Mouse (Mus musculus) ES-E14 (cell line): ENCODE data around the gene Cd5. TPM values are rescaled to one million over a fixed set of nuclear protein-coding genes. Genes with fewer than 3 reads are reported as not detected.

ENCODE experiments used
- DNase-seq: peaks from one replicate; pipeline ENCODE4 v3.0.0-alpha.2; 2013; ENCODE audit warnings: low read depth, low spot score
- H3K27ac ChIP-seq: 2 replicates; pipeline ENCODE4 v1.5.1; 2012; ENCODE audit warnings: low read depth, mild to moderate bottlenecking, low read length, moderate library complexity, mixed read lengths; ENCODE audit not compliant: poor library complexity, insufficient read depth, severe bottlenecking
- H3K36me3 ChIP-seq: 2 replicates; pipeline ENCODE4 v1.6.1; 2012; ENCODE audit warnings: mild to moderate bottlenecking, low read length, moderate library complexity, mixed read lengths; ENCODE audit not compliant: control insufficient read depth, poor library complexity, insufficient read depth, severe bottlenecking
- H3K4me1 ChIP-seq, 2 experiments: fragments of 150-350 bp in 1 of 2; sonication (generic) in 1 of 2; 2 replicates each; pipeline ENCODE4 v1.6.1; 2012; ENCODE audit warnings: low read length in 2 of 2, mild to moderate bottlenecking in 1 of 2, mixed read lengths in 1 of 2; ENCODE audit not compliant: control insufficient read depth in 2 of 2, insufficient read depth in 2 of 2, poor library complexity in 1 of 2
- H3K4me3 ChIP-seq, 2 experiments: fragments of 150-350 bp in 1 of 2; sonication (generic) in 1 of 2; 2 replicates each; pipeline ENCODE4 v1.5.1; 2012; ENCODE audit warnings: low read length in 2 of 2, low read depth in 1 of 2, mild to moderate bottlenecking in 1 of 2, mixed read lengths in 1 of 2; ENCODE audit not compliant: insufficient read depth in 1 of 2, poor library complexity in 1 of 2, severe bottlenecking in 1 of 2
- H3K9ac ChIP-seq: 2 replicates; pipeline ENCODE4 v1.6.1; 2012; ENCODE audit warnings: low read depth, mild to moderate bottlenecking, low read length, mixed read lengths; ENCODE audit not compliant: poor library complexity, insufficient read depth, severe bottlenecking
- H3K9me3 ChIP-seq: fragments of 150-350 bp; sonication (generic); 2 replicates; pipeline ENCODE4 v1.6.1; 2012; ENCODE audit warnings: low read depth, mild to moderate bottlenecking, low read length; ENCODE audit not compliant: control insufficient read depth, insufficient read depth
- CHD2 ChIP-seq: IDR thresholded peaks from 2 replicates; pipeline ENCODE4 v1.6.1; 2014; ENCODE audit warnings: mild to moderate bottlenecking, low read depth, low read length, inconsistent platforms
- HCFC1 ChIP-seq: IDR thresholded peaks from 2 replicates; pipeline ENCODE4 v1.6.1; 2012; ENCODE audit warnings: low read length, inconsistent platforms, borderline replicate concordance; ENCODE audit not compliant: insufficient read depth
- MAFK ChIP-seq: IDR thresholded peaks from 2 replicates; pipeline ENCODE4 v1.6.1; 2014; ENCODE audit warnings: mild to moderate bottlenecking, low read depth, low read length, inconsistent platforms; ENCODE audit not compliant: insufficient read depth
- ZC3H11A ChIP-seq: IDR thresholded peaks from 2 replicates; pipeline ENCODE4 v1.6.1; 2012; ENCODE audit warnings: low read depth, mild to moderate bottlenecking, inconsistent platforms, low read length, borderline replicate concordance
- ZNF384 ChIP-seq: IDR thresholded peaks from 2 replicates; pipeline ENCODE4 v1.6.1; 2012; ENCODE audit warnings: low read depth, low read length, inconsistent platforms
- in situ Hi-C, 2 experiments: fragments of 600-800 bp; cut with MboI; formaldehyde crosslinking; loops; one replicate each; pipeline ENCODE4 v1.15.1; 2025; ENCODE audit warnings: low sequenced_read_pairs in 2 of 2, inconsistent platforms in 1 of 2; ENCODE audit not compliant: unreplicated experiment in 2 of 2
- total RNA-seq: library from RNA; depleted of rRNA; stranded (reverse); fragments of 300-350 nt; gene quantifications from 2 replicates; pipeline ENCODE4 v1.2.3, GENCODE M21; 2012

Gene Cd5
- total RNA-seq, 1 experiment = not detected

GRCm38 (mm10) chr19:10784061-10784460 lies 45.3 kb upstream of the Cd5 start:
- no peak overlapping the region for H3K4me3 ChIP-seq
- TF ChIP-seq HCFC1 (no peak), ZC3H11A (no peak), MAFK (no peak)
- in situ Hi-C loops = no loop called here
- DNase-seq = no peak
- H3K9ac ChIP-seq = no peak overlapping the region
- H3K4me1 ChIP-seq = peaks cover 2% of the 10 kb centered on the region in 2 experiments; a peak in 2 of 4 replicates
- H3K9me3 ChIP-seq = no peaks in the 10 kb centered on the region
- H3K36me3 ChIP-seq = no peaks in the 10 kb centered on the region
- H3K27ac ChIP-seq = no peak overlapping the region

GRCm38 (mm10) chr19:10783168-10783567 lies 44.4 kb upstream of the Cd5 start:
- TF ChIP-seq CHD2 (no peak), MAFK (no peak), ZC3H11A (no peak), HCFC1 (no peak)
- DNase-seq = no peak
- H3K4me1 ChIP-seq = peaks cover 2% of the 10 kb centered on the region in 2 experiments; a peak in 2 of 4 replicates
- no peak overlapping the region for H3K27ac ChIP-seq
- in situ Hi-C loops = no loop called here
- no peaks in the 10 kb centered on the region for H3K9me3 ChIP-seq
- H3K36me3 ChIP-seq = no peaks in the 10 kb centered on the region
- no peak overlapping the region for H3K4me3 ChIP-seq
- H3K9ac ChIP-seq = no peak overlapping the region

GRCm38 (mm10) chr19:10781641-10782040 lies 42.8 kb upstream of the Cd5 start:
- DNase-seq = no peak
- no peaks in the 10 kb centered on the region for H3K36me3 ChIP-seq
- no peak for TF ChIP-seq ZNF384
- no peak for TF ChIP-seq CHD2
- TF ChIP-seq MAFK = no peak
- TF ChIP-seq HCFC1 = no peak
- TF ChIP-seq ZC3H11A = no peak
- in situ Hi-C loops = no loop called here
- H3K9ac ChIP-seq = no peak overlapping the region
- peaks cover 2% of the 10 kb centered on the region in 2 experiments; a peak in 2 of 4 replicates for H3K4me1 ChIP-seq
- no peak overlapping the region for H3K27ac ChIP-seq
- H3K4me3 ChIP-seq = no peak overlapping the region
- H3K9me3 ChIP-seq = no peaks in the 10 kb centered on the region

DNA sequence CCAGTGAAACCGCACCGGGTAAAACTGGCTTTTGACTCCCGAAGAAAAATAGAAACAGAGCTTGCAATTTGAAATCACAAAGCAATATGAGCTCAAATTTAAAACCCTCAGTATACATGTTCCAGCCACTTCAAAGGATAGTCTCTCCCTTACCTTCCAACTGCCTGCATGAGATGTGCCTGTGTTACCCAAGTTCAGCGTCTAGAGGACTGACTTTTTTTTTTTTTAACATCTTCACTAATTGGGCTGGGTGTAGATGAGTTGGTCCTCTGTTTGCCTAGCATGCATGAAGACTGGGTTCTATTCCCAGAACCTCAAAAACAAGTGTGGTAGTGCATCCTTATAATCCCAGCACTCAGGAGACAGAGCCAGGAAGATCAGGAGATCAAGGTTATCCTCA lies 38.1 kb upstream of the Cd5 start:
- no peaks in the 10 kb centered on the region for H3K36me3 ChIP-seq
- H3K4me3 ChIP-seq = no peak overlapping the region
- in situ Hi-C loops = no loop called here
- DNase-seq = no peak
- no peaks in the 10 kb centered on the region for H3K9me3 ChIP-seq
- H3K4me1 ChIP-seq = no peaks in the 10 kb centered on the region
- H3K27ac ChIP-seq = no peak overlapping the region
- no peak overlapping the region for H3K9ac ChIP-seq
- TF ChIP-seq ZC3H11A (no peak), ZNF384 (no peak), CHD2 (no peak), HCFC1 (no peak), MAFK (no peak)

DNA sequence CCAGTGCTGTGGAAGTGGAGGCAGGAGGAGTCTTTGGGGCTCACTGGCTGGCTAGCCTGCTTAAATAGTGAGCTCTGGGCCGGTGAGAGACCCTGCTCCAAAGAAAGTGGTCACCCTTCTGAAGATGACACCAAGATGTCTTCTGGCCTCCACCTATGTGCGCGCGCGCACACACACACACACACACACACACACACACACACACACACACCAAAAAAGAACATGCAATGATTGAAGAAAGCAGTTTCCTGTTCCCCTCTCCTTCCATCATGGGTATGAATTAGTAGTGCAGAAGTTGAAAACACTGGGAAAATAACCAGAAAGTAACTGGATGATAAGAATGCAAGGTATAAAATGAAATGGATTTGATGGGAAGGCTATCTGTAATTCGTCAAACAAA lies 35.3 kb upstream of the Cd5 start:
- Histone ChIP-seq H3K4me1 (no peaks in the 10 kb centered on the region), H3K36me3 (no peaks in the 10 kb centered on the region), H3K9me3 (no peaks in the 10 kb centered on the region), H3K27ac (no peak overlapping the region), H3K9ac (no peak overlapping the region), H3K4me3 (no peak overlapping the region)
- in situ Hi-C loops = no loop called here
- DNase-seq = no peak
- TF ChIP-seq HCFC1 (no peak), CHD2 (no peak), ZC3H11A (no peak), MAFK (no peak), ZNF384 (no peak)
